Mouse (Mus musculus): ENCODE measurements around the gene Zdhhc21. TPM values are rescaled to one million over a fixed set of nuclear protein-coding genes. Genes with fewer than 3 reads are reported as not detected.

Zdhhc21 gene
- polyA plus RNA-seq, 1 experiment from 2014 or later, result 12.7 TPM

DNA sequence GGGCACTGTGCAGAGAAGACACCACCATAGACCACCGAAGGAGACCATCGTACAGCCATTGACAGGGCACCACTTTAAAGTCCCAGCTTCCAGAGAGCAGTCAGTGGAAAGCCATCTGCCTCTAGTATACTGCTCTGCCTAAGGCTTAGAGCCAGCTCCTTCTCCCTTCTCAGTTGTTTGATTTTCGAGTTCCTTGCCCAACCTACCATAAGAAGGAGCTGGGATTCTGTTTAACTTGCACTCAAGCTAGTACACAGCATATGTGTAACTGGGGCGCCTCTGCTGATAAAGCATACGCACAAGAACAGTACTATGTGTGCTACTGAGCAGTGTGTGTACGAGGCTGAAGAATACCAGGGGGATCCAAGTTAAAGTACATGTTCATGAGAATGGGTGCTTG is 19.4 kb upstream of the Zdhhc21 start:
- no peak overlapping the region for H3K4me3 ChIP-seq
- WGBS, result 86% methylated on average over 6 of the region's 6 CpGs
- no peak for DNase-seq (ENCODE audit: low spot score)
- no peaks in the 10 kb centered on the region for H3K27me3 ChIP-seq (ENCODE audit: low read depth, poor library complexity, severe bottlenecking)
- H3K4me1 ChIP-seq, result no peaks in the 10 kb centered on the region
- no peaks in the 10 kb centered on the region for H3K36me3 ChIP-seq
- no peaks in the 10 kb centered on the region for H3K9me3 ChIP-seq (replicated peaks)
- no peak overlapping the region for H3K27ac ChIP-seq (replicated peaks)

DNA sequence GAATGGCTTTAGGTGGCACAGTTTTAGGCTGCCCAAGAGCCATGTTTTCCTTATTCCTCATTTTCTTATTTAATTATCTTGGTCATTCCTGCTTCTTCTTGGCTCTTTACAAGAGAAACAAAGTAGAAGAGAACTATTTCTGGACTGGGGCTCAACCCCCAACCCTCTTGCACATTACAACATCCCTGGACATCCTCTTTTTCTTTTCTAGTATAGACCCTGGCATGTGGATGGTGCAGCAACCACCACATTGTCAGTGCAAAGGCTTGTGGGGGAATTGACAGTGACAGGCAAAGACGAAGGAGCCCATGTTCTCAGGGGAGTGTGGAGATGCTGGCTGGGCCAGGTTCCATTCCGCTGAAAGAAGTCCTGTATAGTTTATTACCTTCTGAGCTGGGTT is 16.9 kb upstream of the Zdhhc21 start:
- 83% methylated on average over 2 of the region's 2 CpGs for WGBS
- Histone ChIP-seq H3K27ac (replicated peaks) (no peak overlapping the region), H3K4me3 (no peak overlapping the region), H3K36me3 (no peaks in the 10 kb centered on the region), H3K9me3 (replicated peaks) (no peaks in the 10 kb centered on the region), H3K27me3 (ENCODE audit: low read depth, poor library complexity, severe bottlenecking) (no peaks in the 10 kb centered on the region), H3K4me1 (peaks cover 8% of the 10 kb centered on the region)
- DNase-seq (ENCODE audit: low spot score), result no peak

DNA sequence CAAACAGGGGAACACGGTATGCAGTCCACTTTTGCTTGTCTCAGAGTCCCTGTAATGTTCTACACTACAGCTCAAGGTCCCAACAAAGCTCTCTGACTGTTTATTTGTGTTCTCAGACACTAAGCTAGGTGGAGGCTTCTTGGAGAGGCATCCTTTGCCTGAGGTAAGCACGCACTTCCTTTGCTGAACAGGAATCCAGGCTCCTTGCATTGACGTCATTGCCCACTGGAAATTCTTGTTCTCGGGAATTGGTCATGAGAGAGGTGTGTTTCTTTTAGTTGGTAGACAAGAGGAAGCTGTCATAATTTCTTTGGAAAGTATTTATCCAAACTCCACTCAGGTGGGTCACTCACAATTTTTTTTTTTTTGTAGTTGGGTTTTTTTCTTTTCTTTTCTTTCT is 15.8 kb upstream of the Zdhhc21 start:
- Histone ChIP-seq H3K4me3 (no peak overlapping the region), H3K36me3 (no peaks in the 10 kb centered on the region), H3K27ac (replicated peaks) (no peak overlapping the region), H3K9me3 (replicated peaks) (no peaks in the 10 kb centered on the region), H3K27me3 (ENCODE audit: low read depth, poor library complexity, severe bottlenecking) (no peaks in the 10 kb centered on the region), H3K4me1 (peaks cover 8% of the 10 kb centered on the region)
- no peak for DNase-seq (ENCODE audit: low spot score)
- 82% methylated on average over 4 of the region's 4 CpGs for WGBS

DNA sequence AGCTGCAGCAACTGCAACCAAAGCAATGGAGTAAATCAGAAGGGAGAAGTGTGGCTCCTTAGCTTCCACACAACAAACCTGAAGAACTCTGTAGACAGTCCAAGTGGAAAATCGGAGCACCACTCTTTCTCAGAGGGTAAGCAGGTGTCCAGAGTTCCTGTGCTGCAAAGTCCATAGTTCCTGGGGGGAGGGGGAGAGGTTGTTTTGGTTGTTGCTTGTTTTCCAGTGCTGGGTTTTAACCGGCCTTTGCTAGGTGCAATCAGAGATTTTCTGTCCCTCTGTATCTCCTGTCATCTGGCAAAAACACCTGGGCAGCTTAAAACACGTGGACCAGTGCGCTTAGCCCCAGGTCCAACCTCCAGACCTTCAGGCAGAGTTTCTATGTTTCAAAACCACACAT is 15.0 kb upstream of the Zdhhc21 start:
- DNase-seq (ENCODE audit: low spot score), result no peak
- Histone ChIP-seq H3K4me3 (no peak overlapping the region), H3K4me1 (peaks cover 8% of the 10 kb centered on the region), H3K9me3 (replicated peaks) (no peaks in the 10 kb centered on the region), H3K27me3 (ENCODE audit: low read depth, poor library complexity, severe bottlenecking) (no peaks in the 10 kb centered on the region), H3K27ac (replicated peaks) (no peak overlapping the region), H3K36me3 (no peaks in the 10 kb centered on the region)
- 72% methylated on average over 4 of the region's 4 CpGs for WGBS

DNA sequence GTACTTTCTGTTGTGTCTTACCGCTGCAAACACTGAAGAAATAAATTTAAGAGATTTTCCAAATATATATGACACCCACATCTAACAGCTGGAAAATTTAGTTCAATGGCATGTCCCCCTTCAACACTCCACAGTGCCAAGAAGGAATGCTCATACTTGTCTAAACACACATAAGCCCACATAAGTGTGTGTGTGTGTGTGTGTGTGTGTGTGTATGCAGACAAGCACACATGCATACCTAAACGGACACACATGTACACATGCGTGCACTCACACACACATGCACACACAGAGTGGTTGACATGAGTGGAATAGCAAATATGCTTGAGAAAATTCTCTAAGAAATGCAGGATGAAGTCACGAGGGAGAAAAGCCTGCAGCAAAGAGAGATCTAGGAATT is 12.8 kb upstream of the Zdhhc21 start:
- 84% methylated on average over 4 of the region's 4 CpGs for WGBS
- Histone ChIP-seq H3K9me3 (replicated peaks) (no peaks in the 10 kb centered on the region), H3K4me3 (no peak overlapping the region), H3K4me1 (peaks cover 8% of the 10 kb centered on the region), H3K27ac (replicated peaks) (no peak overlapping the region), H3K27me3 (ENCODE audit: low read depth, poor library complexity, severe bottlenecking) (no peaks in the 10 kb centered on the region), H3K36me3 (no peaks in the 10 kb centered on the region)
- no peak for DNase-seq (ENCODE audit: low spot score)

DNA sequence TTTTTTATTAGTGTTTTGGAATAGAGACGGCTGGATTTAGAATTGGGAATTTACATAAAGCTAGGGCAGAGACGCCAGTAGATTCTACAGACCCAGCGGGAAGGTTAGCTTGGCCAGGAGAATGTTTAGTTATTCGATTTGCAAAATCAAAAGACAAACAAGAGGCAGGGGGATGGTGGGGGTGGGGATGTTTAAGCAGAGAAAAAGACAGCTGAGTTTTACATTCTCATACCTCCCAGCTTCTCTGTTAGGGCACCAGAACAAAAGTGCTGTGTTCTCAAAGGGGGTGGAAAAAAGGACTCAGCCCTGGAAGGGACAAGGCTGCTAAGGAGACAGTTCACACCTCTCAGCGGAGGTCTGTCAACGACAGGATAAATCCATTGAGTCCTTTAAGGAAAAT is 12.4 kb upstream of the Zdhhc21 start:
- no peaks in the 10 kb centered on the region for H3K27me3 ChIP-seq (ENCODE audit: low read depth, poor library complexity, severe bottlenecking)
- no peak for DNase-seq (ENCODE audit: low spot score)
- H3K27ac ChIP-seq (replicated peaks), result no peak overlapping the region
- H3K9me3 ChIP-seq (replicated peaks), result no peaks in the 10 kb centered on the region
- no peaks in the 10 kb centered on the region for H3K36me3 ChIP-seq
- WGBS, result 40% methylated on average over 6 of the region's 6 CpGs
- no peak overlapping the region for H3K4me3 ChIP-seq
- peaks cover 8% of the 10 kb centered on the region for H3K4me1 ChIP-seq

DNA sequence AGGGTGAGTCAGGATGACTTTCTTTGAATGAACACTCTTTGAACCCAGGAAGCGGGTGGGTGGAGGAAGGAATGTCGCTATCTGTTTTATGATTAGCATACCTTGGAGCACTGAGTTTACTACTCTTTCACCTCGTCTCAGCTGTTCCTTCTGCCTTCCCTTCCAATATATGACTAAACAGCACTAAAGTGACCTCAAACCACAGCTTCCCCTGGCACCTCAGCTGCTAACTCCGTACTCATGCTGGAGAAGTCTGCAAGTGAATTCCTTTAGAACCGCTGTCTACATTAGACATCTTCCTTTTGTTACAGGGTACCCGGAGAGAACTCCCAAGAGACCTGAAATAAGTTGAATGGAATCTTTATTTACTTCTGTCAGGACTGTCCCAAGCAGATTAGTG is 11.2 kb upstream of the Zdhhc21 start:
- no peak for DNase-seq (ENCODE audit: low spot score)
- H3K9me3 ChIP-seq (replicated peaks), result no peaks in the 10 kb centered on the region
- WGBS, result 80% methylated on average over 6 of the region's 6 CpGs
- H3K4me3 ChIP-seq, result no peak overlapping the region
- H3K4me1 ChIP-seq, result peaks cover 8% of the 10 kb centered on the region
- H3K36me3 ChIP-seq, result no peaks in the 10 kb centered on the region
- H3K27ac ChIP-seq (replicated peaks), result no peak overlapping the region
- H3K27me3 ChIP-seq (ENCODE audit: low read depth, poor library complexity, severe bottlenecking), result no peaks in the 10 kb centered on the region

DNA sequence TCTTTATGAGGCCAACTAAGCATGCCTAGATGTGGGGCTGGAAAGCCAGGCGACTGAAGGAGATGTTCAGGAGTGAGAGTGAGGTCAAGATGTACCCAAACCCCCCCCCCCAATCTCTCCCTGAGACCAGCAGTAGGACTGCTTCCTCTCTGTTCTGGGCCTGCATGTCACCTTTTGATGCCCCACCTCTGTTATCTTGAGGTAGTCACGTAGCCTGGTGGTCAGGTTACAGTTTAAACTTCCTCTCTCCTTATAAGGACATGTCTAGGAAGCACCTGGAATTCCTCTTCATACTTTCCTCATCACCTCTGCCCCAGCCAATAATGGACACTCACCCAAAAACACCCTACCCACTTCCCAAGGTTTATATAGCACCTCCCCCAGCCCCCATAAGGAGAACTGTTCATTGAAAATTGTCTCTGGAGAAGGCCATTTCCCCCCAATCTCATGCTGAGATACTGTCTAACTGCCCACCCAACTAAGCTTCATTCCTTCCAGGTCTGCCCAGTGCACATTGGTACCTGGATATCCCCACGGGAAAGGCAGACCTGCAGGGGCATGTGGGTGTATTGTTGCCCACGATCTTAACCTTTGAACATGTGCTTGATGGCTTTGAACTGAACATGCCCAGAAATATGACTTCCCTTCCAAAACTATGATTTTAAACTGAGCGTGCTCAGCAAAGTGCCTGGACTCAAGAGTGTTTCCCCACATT is 8.1 kb upstream of the Zdhhc21 start:
- H3K9me3 ChIP-seq (replicated peaks), result no peaks in the 10 kb centered on the region
- WGBS, result 84% methylated on average over 5 of the region's 5 CpGs
- no peak for DNase-seq (ENCODE audit: low spot score)
- H3K4me1 ChIP-seq, result peaks cover 8% of the 10 kb centered on the region
- no peaks in the 10 kb centered on the region for H3K27me3 ChIP-seq (ENCODE audit: low read depth, poor library complexity, severe bottlenecking)
- no peak overlapping the region for H3K4me3 ChIP-seq
- no peaks in the 10 kb centered on the region for H3K36me3 ChIP-seq
- H3K27ac ChIP-seq (replicated peaks), result no peak overlapping the region

DNA sequence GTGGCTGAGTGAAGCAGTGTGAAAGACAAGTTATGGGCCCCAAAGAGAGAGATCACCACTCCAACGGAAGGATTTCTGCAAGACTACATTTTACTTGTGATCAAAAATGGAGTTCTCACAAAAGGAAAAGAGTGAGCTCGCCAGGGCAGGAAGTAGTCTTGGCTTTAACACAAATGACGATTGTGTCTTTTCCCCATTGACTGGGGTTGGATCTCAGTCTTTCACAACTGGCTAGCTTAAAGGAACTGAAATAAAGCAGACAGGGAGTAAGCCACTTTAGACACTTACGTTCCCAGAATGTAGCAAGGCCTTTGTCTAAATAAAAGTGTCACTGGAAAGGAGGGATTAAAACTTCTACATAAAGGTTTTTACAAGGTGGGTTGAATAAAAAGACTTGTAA is 7.4 kb upstream of the Zdhhc21 start:
- Histone ChIP-seq H3K36me3 (no peaks in the 10 kb centered on the region), H3K27me3 (ENCODE audit: low read depth, poor library complexity, severe bottlenecking) (no peaks in the 10 kb centered on the region), H3K4me3 (no peak overlapping the region), H3K27ac (replicated peaks) (no peak overlapping the region), H3K9me3 (replicated peaks) (no peaks in the 10 kb centered on the region), H3K4me1 (peaks cover 2% of the 10 kb centered on the region)
- DNase-seq (ENCODE audit: low spot score), result no peak
- 45% methylated on average over 4 of the region's 4 CpGs for WGBS

DNA sequence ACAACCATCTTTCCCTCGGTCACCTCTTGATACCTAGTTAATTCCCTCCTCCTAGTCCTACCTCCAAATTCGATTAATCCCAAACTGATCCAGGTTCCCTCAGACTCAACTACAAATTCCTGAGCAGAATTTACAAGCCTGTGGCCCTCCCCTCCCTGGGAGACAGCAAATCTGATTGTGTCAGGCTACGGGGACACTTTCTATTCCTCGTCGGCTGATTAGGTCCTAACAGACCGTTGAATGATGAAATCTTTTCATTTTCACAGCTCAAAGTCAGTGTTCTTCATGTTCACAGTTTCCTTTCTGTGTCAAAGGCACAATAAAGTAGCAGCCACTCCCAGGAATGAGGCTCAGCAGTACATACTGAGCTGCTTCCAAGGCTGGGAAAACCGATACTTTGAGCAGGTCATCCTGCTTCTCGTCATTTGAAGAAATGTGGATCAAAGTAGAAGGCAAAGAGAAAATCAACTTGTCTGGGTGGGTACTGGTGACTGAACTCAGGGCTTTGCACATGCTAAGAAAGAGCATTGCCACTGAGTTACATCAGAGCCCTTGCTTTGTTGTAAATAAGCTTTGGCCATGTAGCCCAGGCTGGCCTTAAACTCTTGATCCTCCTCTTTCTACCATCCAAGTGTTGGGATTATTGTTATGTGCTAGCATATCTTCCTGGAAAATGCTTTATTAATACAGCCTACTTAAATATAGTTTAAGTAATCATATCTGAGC is 5.4 kb upstream of the Zdhhc21 start:
- Histone ChIP-seq H3K9me3 (replicated peaks) (no peaks in the 10 kb centered on the region), H3K4me1 (no peaks in the 10 kb centered on the region), H3K4me3 (no peak overlapping the region), H3K27me3 (ENCODE audit: low read depth, poor library complexity, severe bottlenecking) (no peaks in the 10 kb centered on the region), H3K36me3 (no peaks in the 10 kb centered on the region), H3K27ac (replicated peaks) (no peak overlapping the region)
- 81% methylated on average over 8 of the region's 8 CpGs for WGBS
- no peak for DNase-seq (ENCODE audit: low spot score)

DNA sequence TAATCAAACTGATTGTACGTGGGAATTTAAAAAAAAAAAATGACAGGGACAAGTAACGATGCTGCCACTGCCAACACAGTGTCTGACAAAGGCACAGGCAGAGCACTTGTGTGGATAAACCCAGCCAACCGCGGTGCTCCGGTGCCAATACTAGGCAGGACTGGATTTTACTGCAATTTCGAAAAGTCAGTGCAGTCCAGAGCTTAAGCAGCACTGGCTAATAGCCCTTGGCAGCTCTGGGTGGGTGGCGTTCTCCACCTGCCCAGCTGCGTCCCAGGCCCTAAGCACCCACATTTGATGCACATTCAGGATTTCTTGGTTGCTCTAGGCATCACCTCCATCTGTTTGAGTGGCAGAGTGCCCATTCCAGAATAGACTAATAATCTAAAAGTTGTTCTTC is 3.6 kb upstream of the Zdhhc21 start:
- no peak for DNase-seq (ENCODE audit: low spot score)
- peaks cover 13% of the 10 kb centered on the region for H3K4me1 ChIP-seq
- H3K27ac ChIP-seq (replicated peaks), result no peak overlapping the region
- no peaks in the 10 kb centered on the region for H3K27me3 ChIP-seq (ENCODE audit: low read depth, poor library complexity, severe bottlenecking)
- no peaks in the 10 kb centered on the region for H3K9me3 ChIP-seq (replicated peaks)
- 86% methylated on average over 8 of the region's 8 CpGs for whole genome bisulfite sequencing
- no peaks in the 10 kb centered on the region for H3K36me3 ChIP-seq
- H3K4me3 ChIP-seq, result no peak overlapping the region

DNA sequence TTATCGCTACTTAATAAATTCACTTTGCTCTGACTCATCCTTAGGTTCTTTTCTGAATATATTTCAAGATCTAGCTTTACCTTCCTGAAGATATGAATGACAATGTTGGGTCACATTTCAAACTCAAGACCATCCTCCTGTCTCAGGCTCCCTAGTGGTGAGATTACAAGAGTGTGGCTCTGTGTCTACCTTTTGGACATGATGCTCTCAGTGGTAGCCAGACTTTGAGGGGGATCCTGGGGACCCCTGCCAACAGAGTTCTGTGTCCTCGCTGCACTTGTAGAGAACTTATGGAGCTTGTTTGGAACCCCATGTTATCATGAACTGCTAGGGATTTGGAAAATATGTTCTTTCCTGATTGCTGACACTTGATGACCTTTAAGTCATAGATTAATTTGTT is 1.7 kb upstream of the Zdhhc21 start:
- DNase-seq (ENCODE audit: low spot score), result no peak
- H3K27me3 ChIP-seq (ENCODE audit: low read depth, poor library complexity, severe bottlenecking), result no peaks in the 10 kb centered on the region
- H3K27ac ChIP-seq (replicated peaks), result no peak overlapping the region
- no peaks in the 10 kb centered on the region for H3K9me3 ChIP-seq (replicated peaks)
- peaks cover 18% of the 10 kb centered on the region for H3K4me1 ChIP-seq
- WGBS, result 94% methylated on average over 2 of the region's 2 CpGs
- no peak overlapping the region for H3K4me3 ChIP-seq
- H3K36me3 ChIP-seq, result no peaks in the 10 kb centered on the region

DNA sequence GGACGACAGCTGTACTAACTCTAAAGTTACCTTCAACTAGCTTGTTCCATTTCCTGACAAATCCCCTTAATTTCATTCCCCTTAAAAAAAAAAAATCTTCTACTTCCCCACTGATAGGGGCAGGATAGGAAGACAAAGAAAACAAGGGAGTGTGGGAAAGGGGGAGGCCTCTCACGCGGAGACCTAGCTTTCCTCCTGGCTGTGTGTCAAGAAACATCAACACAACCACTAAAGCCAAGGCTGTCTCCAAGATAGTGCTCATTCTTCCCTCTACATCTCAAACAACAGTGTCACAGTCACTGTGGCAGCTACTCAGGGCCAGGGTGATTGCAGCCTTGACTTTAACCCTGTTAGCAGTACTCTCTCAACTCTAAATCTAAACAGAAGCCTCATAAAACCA is 808 bp upstream of the Zdhhc21 start:
- Histone ChIP-seq H3K4me1 (peaks cover 18% of the 10 kb centered on the region), H3K36me3 (no peaks in the 10 kb centered on the region), H3K27ac (replicated peaks) (no peak overlapping the region), H3K27me3 (ENCODE audit: low read depth, poor library complexity, severe bottlenecking) (no peaks in the 10 kb centered on the region), H3K4me3 (no peak overlapping the region), H3K9me3 (replicated peaks) (no peaks in the 10 kb centered on the region)
- DNase-seq (ENCODE audit: low spot score), result no peak
- WGBS, result 49% methylated on average over 3 of the region's 3 CpGs

Data from midbrain, embryonic 10.5 days (tissue).